ENCODE assay signal across 8 mouse cellular contexts in the genomic region with DNA sequence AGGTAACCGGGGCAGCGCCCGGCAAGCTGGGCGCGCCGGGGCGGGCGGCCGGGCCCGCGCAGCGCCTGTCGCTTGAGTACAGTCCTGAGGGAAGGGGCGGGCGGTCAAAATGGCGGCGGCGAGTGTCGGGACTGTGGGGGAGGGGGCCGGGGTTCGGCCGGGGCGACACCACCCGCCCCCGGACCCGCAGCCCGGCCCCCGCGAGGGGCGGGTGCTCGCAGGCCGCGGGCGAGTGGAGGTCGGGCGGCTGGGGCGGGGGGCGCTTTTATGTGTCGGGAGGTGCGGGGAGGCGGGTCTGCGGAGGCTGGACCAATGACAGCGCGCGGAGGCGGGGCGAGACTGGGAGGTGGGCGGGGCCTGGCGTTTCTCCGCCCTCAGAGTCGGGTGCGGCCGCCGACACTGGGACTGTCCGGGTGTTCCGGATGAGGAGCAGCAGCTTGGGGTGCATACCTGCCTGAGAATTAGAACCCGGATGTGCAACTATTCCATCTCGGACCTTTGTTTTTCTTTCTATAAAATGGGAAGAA. TPM values are rescaled to one million over a fixed set of nuclear protein-coding genes. Genes with fewer than 3 reads are reported as not detected.
DNase-seq lines count a peak whose midpoint lies in the region; ATAC-seq lines count a peak whose summit lies in the region.

No protein-coding gene starts in this region.

- H3K36me3 ChIP-seq in intestine, embryonic 15.5 days, result no peaks in the 10 kb centered on the region

- H3K27ac ChIP-seq in intestine, embryonic 15.5 days, result peak overlapping the region; percentile 97

- H3K9me3 ChIP-seq in intestine, embryonic 15.5 days, result no peaks in the 10 kb centered on the region

- intact Hi-C loops in left cerebral cortex, postnatal 14 days (cut with DNase I), result no loop called here

- peak; percentile 98 for DNase-seq in adrenal gland, adult 2 months
- peak; percentile 94 for DNase-seq in embryo, embryonic 11 days
- DNase-seq in gastrocnemius, postnatal 25 days, result peak; percentile 92
- DNase-seq in left cerebral cortex, postnatal 14 days (ENCODE audit: low spot score in 2 of 2), result peak; percentile 94 to 96
- DNase-seq in right cerebral cortex, postnatal 14 days, result peak; percentile 97
- DNase-seq in urinary bladder, postnatal 25 days (ENCODE audit: low spot score), result peak; percentile 98

- peak overlapping the region; percentile 100 for H3K4me3 ChIP-seq in intestine, embryonic 15.5 days (replicated peaks)

- no peaks in the 10 kb centered on the region for H3K27me3 ChIP-seq in intestine, embryonic 15.5 days (replicated peaks)

- peak; percentile 83 for ATAC-seq in intestine, embryonic 15.5 days
- peak; percentile 66 for ATAC-seq in megakaryocyte-erythroid progenitor cell, adult 5-6 weeks (replicated peaks; ENCODE audit: low FRiP score, low TSS enrichment, poor library complexity, severe bottlenecking)

- H3K9ac ChIP-seq in intestine, embryonic 15.5 days, result peak overlapping the region; percentile 86

- H3K4me1 ChIP-seq in intestine, embryonic 15.5 days (replicated peaks), result peaks cover 34% of the 10 kb centered on the region

- whole genome bisulfite sequencing in intestine, embryonic 15.5 days, result under 1% methylated on average over 52 of the region's 58 CpGs

- H3K4me2 ChIP-seq in intestine, embryonic 15.5 days (replicated peaks), result peak overlapping the region; percentile 56

RNA-seq across cellular contexts. Expression of a gene that starts 0.5 kb away (rescaled TPM):
- total RNA-seq in adrenal gland, adult 2 months (2021), result 10 to 100 TPM; 17.1 to 19.9 TPM
- 34.5 and 36.6 TPM in 2 replicates for polyA plus RNA-seq in adrenal gland, adult 2 months (2012; rRNA removed)
- 1 to 10 TPM; 3.6 to 4.4 TPM for total RNA-seq in gastrocnemius, postnatal 25 days (2021)
- polyA plus RNA-seq in intestine, embryonic 15.5 days (2015; fragmentation: Nextera tagmentation; extraction: Ambion mirVana), result 7.3 and 7.9 TPM in 2 replicates
- total RNA-seq in left cerebral cortex, postnatal 14 days (2021), result 10 to 100 TPM; 18.5 to 21.1 TPM
- 10.2 and 11.9 TPM in 2 replicates for total RNA-seq in megakaryocyte-erythroid progenitor cell, adult 5-6 weeks (2014; fragmentation: Nextera tagmentation)
- 2.1 and 3.7 TPM in 2 replicates for total RNA-seq in megakaryocyte-erythroid progenitor cell, adult 5-6 weeks (2017)

RNA-seq across cellular contexts. Expression of a gene that starts 2.2 kb away (rescaled TPM):
- total RNA-seq in adrenal gland, adult 2 months (2021), result 1 to 10 TPM; 1.6 to 4.1 TPM
- polyA plus RNA-seq in adrenal gland, adult 2 months (2012; rRNA removed), result 0.36 and 0.55 TPM in 2 replicates
- total RNA-seq in gastrocnemius, postnatal 25 days (2021), result 1 to 10 TPM; 1.3 to 1.6 TPM
- 0.92 and 1.3 TPM in 2 replicates for polyA plus RNA-seq in intestine, embryonic 15.5 days (2015; fragmentation: Nextera tagmentation; extraction: Ambion mirVana)
- total RNA-seq in left cerebral cortex, postnatal 14 days (2021), result 1 to 10 TPM; 3.9 to 4.0 TPM
- 3.3 TPM in 1 of 2 replicates, not detected in the other for total RNA-seq in megakaryocyte-erythroid progenitor cell, adult 5-6 weeks (2014; fragmentation: Nextera tagmentation)
- 1.6 and 4.2 TPM in 2 replicates for total RNA-seq in megakaryocyte-erythroid progenitor cell, adult 5-6 weeks (2017)

RNA-seq across cellular contexts. Expression of a gene that starts 22.3 kb away (rescaled TPM):
- not detected for total RNA-seq in adrenal gland, adult 2 months (2021)
- 0.36 and 0.46 TPM in 2 replicates for polyA plus RNA-seq in adrenal gland, adult 2 months (2012; rRNA removed)
- not detected for total RNA-seq in gastrocnemius, postnatal 25 days (2021)
- 0.28 and 0.31 TPM in 2 replicates for polyA plus RNA-seq in intestine, embryonic 15.5 days (2015; fragmentation: Nextera tagmentation; extraction: Ambion mirVana)
- total RNA-seq in left cerebral cortex, postnatal 14 days (2021), result not detected
- total RNA-seq in megakaryocyte-erythroid progenitor cell, adult 5-6 weeks (2014; fragmentation: Nextera tagmentation), result not detected in 2 replicates
- not detected in 2 replicates for total RNA-seq in megakaryocyte-erythroid progenitor cell, adult 5-6 weeks (2017)

RNA-seq across cellular contexts. Expression of a gene that starts 24.7 kb away (rescaled TPM):
- total RNA-seq in adrenal gland, adult 2 months (2021), result 1 to 10 TPM; 2.0 to 2.5 TPM
- 2.0 and 2.7 TPM in 2 replicates for polyA plus RNA-seq in adrenal gland, adult 2 months (2012; rRNA removed)
- total RNA-seq in gastrocnemius, postnatal 25 days (2021), result 1 to 10 TPM in 1 of 2 experiments, under 1 TPM in 1; 0.69 to 1.2 TPM
- 1.3 and 1.5 TPM in 2 replicates for polyA plus RNA-seq in intestine, embryonic 15.5 days (2015; fragmentation: Nextera tagmentation; extraction: Ambion mirVana)
- total RNA-seq in left cerebral cortex, postnatal 14 days (2021), result 1 to 10 TPM in 1 of 2 experiments, under 1 TPM in 1; 0.63 to 1.4 TPM
- total RNA-seq in megakaryocyte-erythroid progenitor cell, adult 5-6 weeks (2014; fragmentation: Nextera tagmentation), result 16.0 and 24.2 TPM in 2 replicates
- 4.5 TPM in 2 replicates for total RNA-seq in megakaryocyte-erythroid progenitor cell, adult 5-6 weeks (2017)

RNA-seq across cellular contexts. Expression of a gene that starts 37.5 kb away (rescaled TPM):
- 10 to 100 TPM; 14.4 to 18.2 TPM for total RNA-seq in adrenal gland, adult 2 months (2021)
- 60.2 and 62.7 TPM in 2 replicates for polyA plus RNA-seq in adrenal gland, adult 2 months (2012; rRNA removed)
- total RNA-seq in gastrocnemius, postnatal 25 days (2021), result 1 to 10 TPM; 3.9 to 5.3 TPM
- polyA plus RNA-seq in intestine, embryonic 15.5 days (2015; fragmentation: Nextera tagmentation; extraction: Ambion mirVana), result 8.4 and 9.9 TPM in 2 replicates
- 10 to 100 TPM; 21.2 to 21.5 TPM for total RNA-seq in left cerebral cortex, postnatal 14 days (2021)
- 27.0 and 27.3 TPM in 2 replicates for total RNA-seq in megakaryocyte-erythroid progenitor cell, adult 5-6 weeks (2014; fragmentation: Nextera tagmentation)
- total RNA-seq in megakaryocyte-erythroid progenitor cell, adult 5-6 weeks (2017), result 14.1 and 16.3 TPM in 2 replicates

Comparison
In these comparisons a context has a peak if more than half of its experiments do, and no peak if none do; other contexts are left out.
1. Peak in every context shown above with its lines: DNase-seq, ATAC-seq, H3K4me3 ChIP-seq and H3K27ac ChIP-seq.